Mouse (Mus musculus) embryonic facial prominence, embryonic 12.5 days (tissue): Measurements from ENCODE around the gene Pan2. TPM values are rescaled to one million over a fixed set of nuclear protein-coding genes. Genes with fewer than 3 reads are reported as not detected.
"Not testable (repeated sequence)": the region's sequence is repeated elsewhere in the genome, so short reads cannot be mapped to it uniquely, and the experiment has no call there.

ENCODE experiments used
- ATAC-seq: fragments of 200-750 bp; cut with Nextera tagmentation; 2 replicates; pipeline ENCODE4 v1.8.0; 2017; ENCODE audit not compliant: insufficient number of reproducible peaks, insufficient read depth, low FRiP score, low TSS enrichment
- H3K27ac ChIP-seq: fragments of 300-500 bp; sonication (generic); 2 replicates; pipeline ENCODE4 v1.5.1; 2016; ENCODE audit warnings: mild to moderate bottlenecking
- H3K27me3 ChIP-seq: fragments of 300-500 bp; sonication (generic); 2 replicates; pipeline ENCODE4 v1.6.1; 2016; ENCODE audit warnings: mild to moderate bottlenecking, moderate library complexity
- H3K36me3 ChIP-seq: fragments of 300-500 bp; sonication (generic); 2 replicates; pipeline ENCODE4 v1.6.1; 2016; ENCODE audit warnings: mild to moderate bottlenecking
- H3K4me1 ChIP-seq: fragments of 300-500 bp; sonication (generic); 2 replicates; pipeline ENCODE4 v1.6.1; 2016
- H3K4me2 ChIP-seq: fragments of 300-500 bp; sonication (generic); replicated peaks from 2 replicates; pipeline ENCODE4 v1.6.1; 2016; ENCODE audit warnings: mild to moderate bottlenecking, moderate library complexity
- H3K4me3 ChIP-seq: fragments of 300-500 bp; sonication (generic); 2 replicates; pipeline ENCODE4 v1.5.1; 2016; ENCODE audit warnings: mild to moderate bottlenecking
- H3K9ac ChIP-seq: fragments of 300-500 bp; sonication (generic); 2 replicates; pipeline ENCODE4 v1.6.1; 2016; ENCODE audit warnings: mild to moderate bottlenecking, moderate library complexity
- H3K9me3 ChIP-seq: fragments of 300-500 bp; sonication (generic); 2 replicates; pipeline ENCODE4 v1.6.1; 2016; ENCODE audit warnings: mild to moderate bottlenecking, moderate library complexity
- WGBS: fragments of 180-500 bp; shearing (Covaris S2); methylation state at CpG from one replicate; pipeline ENCODE4 v1.1.7; 2016; 5-methylcytosine and 5-hydroxymethylcytosine counted together
- polyA plus RNA-seq: library from polyadenylated mRNA; unstranded; fragments of >200 nt; fragmentation: Nextera tagmentation; extraction: Ambion mirVana; gene quantifications from 2 replicates; pipeline ENCODE4 v1.2.1, GENCODE M21; 2016

Pan2 gene
- polyA plus RNA-seq, 1 experiment from 2014 or later = 38.3 TPM

- Histone ChIP-seq H3K27ac (no peak within 1 kb of the TSS), H3K27me3 (no peaks in the 10 kb centered on the region), H3K9me3 (no peaks in the 10 kb centered on the region), H3K9ac (peak within 1 kb of the TSS; percentile 65), H3K4me1 (0 out of 2 replicates have a peak, but pooled peaks cover 6% of the 10 kb centered on the region), H3K4me3 (peak within 1 kb of the TSS; percentile 77), H3K36me3 (no peaks in the 10 kb centered on the region), H3K4me2 (peak within 1 kb of the TSS; percentile 66)
- under 1% methylated on average over 43 of the region's 43 CpGs for WGBS
- peak; percentile 97 for ATAC-seq
Measured at GRCm38 (mm10) chr10:128270287-128270841, 32.8 kb upstream of the Pan2 start, which contains the start of gene Stat2. Gene Stat2, plus strand, starts transcription at chr10:128270559.

- Histone ChIP-seq H3K4me2 (peak overlapping the region; percentile 66), H3K9me3 (no peaks in the 10 kb centered on the region), H3K27ac (no peak overlapping the region), H3K27me3 (no peaks in the 10 kb centered on the region), H3K4me1 (0 out of 2 replicates have a peak, but pooled peaks cover 6% of the 10 kb centered on the region), H3K9ac (peak overlapping the region; percentile 65), H3K4me3 (peak overlapping the region; percentile 77), H3K36me3 (no peaks in the 10 kb centered on the region)
- WGBS = 38% methylated on average over 7 of the region's 7 CpGs
- ATAC-seq = no peak
Measured at GRCm38 (mm10) chr10:128270866-128271265, 32.3 kb upstream of the Pan2 start.

GRCm38 (mm10) chr10:128271883-128272282 lies 31.3 kb upstream of the Pan2 start:
- H3K27ac ChIP-seq = no peak overlapping the region
- WGBS = 65% methylated on average over 2 of the region's 2 CpGs
- no peaks in the 10 kb centered on the region for H3K27me3 ChIP-seq
- H3K36me3 ChIP-seq = no peaks in the 10 kb centered on the region
- H3K9me3 ChIP-seq = no peaks in the 10 kb centered on the region
- no peak overlapping the region for H3K4me3 ChIP-seq
- 0 out of 2 replicates have a peak, but pooled peaks cover 6% of the 10 kb centered on the region for H3K4me1 ChIP-seq
- no peak for ATAC-seq
- H3K9ac ChIP-seq = no peak overlapping the region
- no peak overlapping the region for H3K4me2 ChIP-seq

- WGBS = 81% methylated on average over 6 of the region's 7 CpGs
- H3K9ac ChIP-seq, H3K36me3 ChIP-seq, H3K27ac ChIP-seq, H3K9me3 ChIP-seq, ATAC-seq, H3K4me3 ChIP-seq, H3K4me2 ChIP-seq, H3K27me3 ChIP-seq, H3K4me1 ChIP-seq: not testable (repeated sequence)
Measured at GRCm38 (mm10) chr10:128272819-128273439, 30.2 kb upstream of the Pan2 start.

- H3K4me2 ChIP-seq, H3K4me1 ChIP-seq, ATAC-seq, H3K9me3 ChIP-seq, H3K9ac ChIP-seq, H3K4me3 ChIP-seq, H3K27me3 ChIP-seq, H3K27ac ChIP-seq, H3K36me3 ChIP-seq: not testable (repeated sequence)
- 86% methylated on average over 1 of the region's 1 CpGs for WGBS
Measured at GRCm38 (mm10) chr10:128275374-128275773, 27.8 kb upstream of the Pan2 start.

GRCm38 (mm10) chr10:128278158-128278557 lies 25.0 kb upstream of the Pan2 start:
- H3K27me3 ChIP-seq = no peaks in the 10 kb centered on the region
- 58% methylated on average over 6 of the region's 6 CpGs for WGBS
- no peak overlapping the region for H3K9ac ChIP-seq
- peaks cover 32% of the 10 kb centered on the region for H3K36me3 ChIP-seq
- no peak overlapping the region for H3K4me2 ChIP-seq
- no peak for ATAC-seq
- H3K27ac ChIP-seq = no peak overlapping the region
- H3K4me3 ChIP-seq = no peak overlapping the region
- no peaks in the 10 kb centered on the region for H3K9me3 ChIP-seq
- no peaks in the 10 kb centered on the region for H3K4me1 ChIP-seq

GRCm38 (mm10) chr10:128280943-128281342 lies 22.2 kb upstream of the Pan2 start:
- no peaks in the 10 kb centered on the region for H3K9me3 ChIP-seq
- no peak overlapping the region for H3K4me2 ChIP-seq
- no peaks in the 10 kb centered on the region for H3K4me1 ChIP-seq
- ATAC-seq = no peak
- WGBS = 82% methylated on average over 6 of the region's 6 CpGs
- peaks cover 49% of the 10 kb centered on the region for H3K36me3 ChIP-seq
- H3K9ac ChIP-seq = no peak overlapping the region
- H3K27me3 ChIP-seq = no peaks in the 10 kb centered on the region
- no peak overlapping the region for H3K27ac ChIP-seq
- H3K4me3 ChIP-seq = no peak overlapping the region

- H3K4me1 ChIP-seq = no peaks in the 10 kb centered on the region
- 92% methylated on average over 14 of the region's 14 CpGs for WGBS
- H3K36me3 ChIP-seq = peaks cover 53% of the 10 kb centered on the region
Measured at GRCm38 (mm10) chr10:128281682-128282081, 21.5 kb upstream of the Pan2 start.

GRCm38 (mm10) chr10:128282886-128283450 lies 20.2 kb upstream of the Pan2 start:
- no peak overlapping the region for H3K27ac ChIP-seq
- ATAC-seq = no peak

More at GRCm38 (mm10) chr10:128281682-128282081, 21.5 kb upstream of the Pan2 start:
- Histone ChIP-seq H3K9me3 (no peaks in the 10 kb centered on the region), H3K27ac (no peak overlapping the region), H3K9ac (no peak overlapping the region), H3K4me3 (no peak overlapping the region), H3K4me2 (no peak overlapping the region), H3K27me3 (no peaks in the 10 kb centered on the region)
- ATAC-seq = no peak

GRCm38 (mm10) chr10:128283604-128284579 lies 19.2 kb upstream of the Pan2 start:
- Histone ChIP-seq H3K27ac (no peak overlapping the region), H3K36me3 (peaks cover 61% of the 10 kb centered on the region), H3K9me3 (no peaks in the 10 kb centered on the region), H3K4me1 (no peaks in the 10 kb centered on the region), H3K9ac (no peak overlapping the region), H3K27me3 (no peaks in the 10 kb centered on the region), H3K4me2 (no peak overlapping the region), H3K4me3 (no peak overlapping the region)
- 0 out of 2 replicates have a peak, but pooled peaks have one; percentile 47 for ATAC-seq
- 64% methylated on average over 31 of the region's 31 CpGs for WGBS

More at GRCm38 (mm10) chr10:128282886-128283450, 20.2 kb upstream of the Pan2 start:
- Histone ChIP-seq H3K4me2 (no peak overlapping the region), H3K4me1 (no peaks in the 10 kb centered on the region), H3K36me3 (peaks cover 58% of the 10 kb centered on the region), H3K27me3 (no peaks in the 10 kb centered on the region), H3K4me3 (no peak overlapping the region), H3K9ac (no peak overlapping the region), H3K9me3 (no peaks in the 10 kb centered on the region)
- WGBS = 86% methylated on average over 20 of the region's 20 CpGs

- not testable (repeated sequence) for H3K27me3 ChIP-seq, H3K4me3 ChIP-seq, H3K9ac ChIP-seq, H3K4me1 ChIP-seq, H3K27ac ChIP-seq, H3K9me3 ChIP-seq, ATAC-seq, H3K4me2 ChIP-seq
- WGBS = 56% methylated on average over 1 of the region's 1 CpGs
- H3K36me3 ChIP-seq = peaks cover 46% of the 10 kb centered on the region
Measured at GRCm38 (mm10) chr10:128290594-128290993, 12.5 kb upstream of the Pan2 start.
